ENCODE assay signal across 20 mouse cellular contexts in the genomic region with DNA sequence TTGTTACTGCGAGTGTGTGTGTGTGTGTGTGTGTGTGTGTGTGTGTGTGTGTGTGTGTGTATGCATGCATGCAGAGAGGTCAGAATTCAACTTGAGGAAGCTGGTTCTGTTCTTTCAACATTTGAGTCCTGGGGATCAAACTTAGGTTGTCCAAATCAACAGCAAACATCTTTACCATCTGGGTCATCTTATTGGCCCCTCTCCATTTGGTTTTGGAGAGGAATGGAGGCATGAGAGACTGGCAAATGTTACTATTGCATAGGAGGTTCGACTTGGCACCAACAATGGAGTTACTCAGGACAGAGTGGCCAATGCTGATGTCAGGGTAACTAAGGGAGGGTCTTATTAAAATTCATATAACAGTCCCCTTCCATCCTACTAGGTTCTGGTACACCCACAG. TPM values are rescaled to one million over a fixed set of nuclear protein-coding genes. Genes with fewer than 3 reads are reported as not detected.
DNase-seq lines count a peak whose midpoint lies in the region; ATAC-seq and TF ChIP-seq lines count a peak whose summit lies in the region.
"Had no signal": no experiment of that assay in that cellular context is flagged by ENCODE, and none has a peak within 500 bp of the region (broad histone marks: within the 10 kb centered on the region; RNA-seq: fewer than 3 reads in every experiment).

No protein-coding gene starts in this region.

- peaks cover 10% of the 10 kb centered on the region; the same call in 1 of the 2 replicates for H3K4me1 ChIP-seq in forebrain, embryonic 14.5 days (ENCODE audit: control insufficient read depth, insufficient read depth, low read length)
- peaks cover 13% of the 10 kb centered on the region for H3K4me1 ChIP-seq in forebrain, embryonic 10.5 days
- H3K4me1 ChIP-seq in forebrain, postnatal 0 days (ENCODE audit: insufficient read depth): no peaks in the 10 kb centered on the region; the same call in 1 of the 2 replicates
- H3K4me1 ChIP-seq in midbrain, embryonic 16.5 days (ENCODE audit: control insufficient read depth, insufficient read depth, low read length): no peaks in the 10 kb centered on the region; the same call in 1 of the 2 replicates
- no peaks in the 10 kb centered on the region for H3K4me1 ChIP-seq in liver, embryonic 12.5 days
- H3K4me1 ChIP-seq: heart, embryonic 15.5 days had no signal

- DNase-seq in forebrain, embryonic 14.5 days (ENCODE audit: low spot score): no peak
- DNase-seq in forebrain, embryonic 10.5 days (ENCODE audit: extremely low spot score, low spot score): no peak
- peak; percentile 96 for DNase-seq in 3T3-L1 (ENCODE audit: low read depth, low spot score)
- peak; percentile 55 for DNase-seq in adipocyte (ENCODE audit: low spot score)
- DNase-seq in forebrain, postnatal 0 days: no peak
- no peak for DNase-seq in thymus, adult 18-20 months
- DNase-seq: adrenal gland, postnatal 10 days; cerebellum, adult 18-20 months; cerebellum, adult 9-11 months; cerebellum, postnatal 36 days; gastrocnemius, postnatal 14 days; heart, adult 2 months; heart, postnatal 14 days; kidney, adult 2 months had no signal

- H3K4me3 ChIP-seq in forebrain, embryonic 14.5 days (ENCODE audit: low read depth, low read length): no peak overlapping the region
- no peak overlapping the region for H3K4me3 ChIP-seq in forebrain, embryonic 10.5 days
- no peak overlapping the region for H3K4me3 ChIP-seq in forebrain, postnatal 0 days (ENCODE audit: low read depth, low read length)
- H3K4me3 ChIP-seq in midbrain, embryonic 16.5 days (ENCODE audit: low read depth, low read length): no peak overlapping the region
- H3K4me3 ChIP-seq in liver, embryonic 12.5 days: no peak overlapping the region
- H3K4me3 ChIP-seq: heart, adult 2 months; heart, embryonic 15.5 days had no signal

- H3K27me3 ChIP-seq in forebrain, embryonic 14.5 days (replicated peaks; ENCODE audit: control insufficient read depth, insufficient read depth, low read length): no peaks in the 10 kb centered on the region
- no peaks in the 10 kb centered on the region for H3K27me3 ChIP-seq in forebrain, embryonic 10.5 days (ENCODE audit: poor library complexity, severe bottlenecking)
- H3K27me3 ChIP-seq in forebrain, postnatal 0 days (ENCODE audit: insufficient read depth, low read length): no peaks in the 10 kb centered on the region
- H3K27me3 ChIP-seq in midbrain, embryonic 16.5 days (ENCODE audit: control insufficient read depth, insufficient read depth, low read depth, low read length): no peaks in the 10 kb centered on the region
- no peaks in the 10 kb centered on the region for H3K27me3 ChIP-seq in liver, embryonic 12.5 days (replicated peaks)
- H3K27me3 ChIP-seq: heart, embryonic 15.5 days had no signal

- no peak for ATAC-seq in forebrain, embryonic 14.5 days
- no peak for ATAC-seq in forebrain, postnatal 0 days
- no peak for ATAC-seq in midbrain, embryonic 16.5 days
- ATAC-seq in liver, embryonic 12.5 days: no peak
- ATAC-seq: intestine, embryonic 16.5 days had no signal

- H3K9ac ChIP-seq in forebrain, embryonic 14.5 days (ENCODE audit: low read length): no peak overlapping the region
- no peak overlapping the region for H3K9ac ChIP-seq in forebrain, postnatal 0 days
- H3K9ac ChIP-seq in midbrain, embryonic 16.5 days (ENCODE audit: low read depth, low read length): no peak overlapping the region
- no peak overlapping the region for H3K9ac ChIP-seq in liver, embryonic 12.5 days
- H3K9ac ChIP-seq: heart, embryonic 15.5 days; hindbrain, embryonic 14.5 days had no signal

- no peaks in the 10 kb centered on the region for H3K36me3 ChIP-seq in forebrain, embryonic 14.5 days (ENCODE audit: control insufficient read depth, insufficient read depth, low read length)
- no peaks in the 10 kb centered on the region for H3K36me3 ChIP-seq in forebrain, embryonic 10.5 days (replicated peaks)
- no peaks in the 10 kb centered on the region for H3K36me3 ChIP-seq in forebrain, postnatal 0 days (ENCODE audit: insufficient read depth)
- no peaks in the 10 kb centered on the region for H3K36me3 ChIP-seq in midbrain, embryonic 16.5 days (ENCODE audit: control insufficient read depth, insufficient read depth, low read length)
- H3K36me3 ChIP-seq in liver, embryonic 12.5 days: no peaks in the 10 kb centered on the region
- H3K36me3 ChIP-seq: heart, embryonic 15.5 days had no signal

- no peaks in the 10 kb centered on the region for H3K9me3 ChIP-seq in forebrain, embryonic 14.5 days (replicated peaks; ENCODE audit: control insufficient read depth, low read length)
- H3K9me3 ChIP-seq in forebrain, embryonic 10.5 days: no peaks in the 10 kb centered on the region
- H3K9me3 ChIP-seq in forebrain, postnatal 0 days (ENCODE audit: low read length): no peaks in the 10 kb centered on the region
- H3K9me3 ChIP-seq in midbrain, embryonic 16.5 days (replicated peaks; ENCODE audit: control insufficient read depth, low read length, poor library complexity, severe bottlenecking): no peaks in the 10 kb centered on the region
- H3K9me3 ChIP-seq in liver, embryonic 12.5 days (replicated peaks): no peaks in the 10 kb centered on the region
- H3K9me3 ChIP-seq: heart, embryonic 15.5 days had no signal

- H3K4me2 ChIP-seq in forebrain, embryonic 14.5 days (ENCODE audit: low read length): no peak overlapping the region
- H3K4me2 ChIP-seq in forebrain, postnatal 0 days (ENCODE audit: low read depth): no peak overlapping the region
- no peak overlapping the region for H3K4me2 ChIP-seq in midbrain, embryonic 16.5 days (ENCODE audit: low read length)
- no peak overlapping the region for H3K4me2 ChIP-seq in liver, embryonic 12.5 days
- H3K4me2 ChIP-seq: heart, embryonic 11.5 days; heart, embryonic 15.5 days; hindbrain, embryonic 14.5 days had no signal

- 79% methylated on average over 2 of the region's 2 CpGs for WGBS in forebrain, embryonic 14.5 days
- WGBS in forebrain, embryonic 10.5 days: 90% methylated on average over 2 of the region's 2 CpGs
- 86% methylated on average over 2 of the region's 2 CpGs for WGBS in forebrain, postnatal 0 days
- WGBS in midbrain, embryonic 16.5 days: 86% methylated on average over 2 of the region's 2 CpGs
- 50% methylated on average over 2 of the region's 2 CpGs for WGBS in liver, embryonic 12.5 days (ENCODE audit: insufficient replicate concordance)

- peak overlapping the region; percentile 10; the same call in 1 of the 2 replicates for H3K27ac ChIP-seq in forebrain, embryonic 14.5 days (ENCODE audit: low read depth, low read length)
- H3K27ac ChIP-seq in forebrain, embryonic 10.5 days: no peak overlapping the region
- peak overlapping the region; percentile 23; the same call in 1 of the 2 replicates for H3K27ac ChIP-seq in forebrain, postnatal 0 days (ENCODE audit: low read depth, low read length)
- no peak overlapping the region for H3K27ac ChIP-seq in midbrain, embryonic 16.5 days (ENCODE audit: low read length)
- no peak overlapping the region for H3K27ac ChIP-seq in liver, embryonic 12.5 days
- H3K27ac ChIP-seq: heart, adult 2 months; heart, embryonic 15.5 days; hindbrain, embryonic 14.5 days had no signal

- TF ChIP-seq CTCF in forebrain, postnatal 0 days (IDR thresholded peaks at IDR 0.05; ENCODE audit: low read depth): no peak

RNA-seq across cellular contexts. Expression of a gene that starts 35.4 kb away (rescaled TPM):
- 81.3 and 106 TPM in 2 replicates for polyA plus RNA-seq in forebrain, embryonic 14.5 days (2014; fragmentation: Nextera tagmentation; extraction: Ambion mirVana)
- 4.4 and 5.3 TPM in 2 replicates for polyA plus RNA-seq in forebrain, embryonic 10.5 days (2016; fragmentation: Nextera tagmentation; extraction: Ambion mirVana)
- 71.5 and 96.0 TPM in 2 replicates for total RNA-seq in forebrain, postnatal 0 days (2014; rRNA removed)
- polyA plus RNA-seq in forebrain, postnatal 0 days (2015; fragmentation: Nextera tagmentation; extraction: Ambion mirVana): 26.3 and 26.4 TPM in 2 replicates
- polyA plus RNA-seq in midbrain, embryonic 16.5 days (2015; fragmentation: Nextera tagmentation; extraction: Ambion mirVana): 4.1 and 4.7 TPM in 2 replicates
- polyA plus RNA-seq in liver, embryonic 12.5 days (2016; fragmentation: Nextera tagmentation; extraction: Ambion mirVana): 1.3 and 1.6 TPM in 2 replicates

Comparison
In these comparisons a context has a peak if more than half of its experiments do, and no peak if none do; other contexts are left out.
1. H3K27ac ChIP-seq: peak in forebrain, embryonic 14.5 days (single experiment) and forebrain, postnatal 0 days (single experiment); none in forebrain, embryonic 10.5 days (single experiment), midbrain, embryonic 16.5 days (single experiment) and liver, embryonic 12.5 days (single experiment).
2. DNase-seq: peak in 3T3-L1 (single experiment) and adipocyte (single experiment); none in forebrain, embryonic 14.5 days (single experiment), forebrain, embryonic 10.5 days (single experiment), forebrain, postnatal 0 days (single experiment) and thymus, adult 18-20 months (0 of 2).